Mouse (Mus musculus) stomach, embryonic 14.5 days (tissue): ENCODE data around the gene Pipox. TPM values are rescaled to one million over a fixed set of nuclear protein-coding genes. Genes with fewer than 3 reads are reported as not detected.

Experiments used
- ATAC-seq: fragments of 200-750 bp; cut with Nextera tagmentation; 2 replicates; pipeline ENCODE4 v1.8.0; 2017; ENCODE audit warnings: low read depth, moderate TSS enrichment; ENCODE audit not compliant: insufficient number of reproducible peaks, insufficient read depth, low FRiP score
- H3K27ac ChIP-seq: fragments of 300-500 bp; sonication (generic); 2 replicates; pipeline ENCODE4 v1.5.1; 2014; ENCODE audit warnings: mild to moderate bottlenecking, low read length, moderate library complexity, mixed read lengths
- H3K27me3 ChIP-seq: fragments of 300-500 bp; sonication (generic); 2 replicates; pipeline ENCODE4 v1.6.1; 2014; ENCODE audit warnings: low read length, control low read depth, mixed read lengths; ENCODE audit not compliant: control insufficient read depth, insufficient read depth
- H3K36me3 ChIP-seq: fragments of 300-500 bp; sonication (generic); 2 replicates; pipeline ENCODE4 v1.6.1; 2014; ENCODE audit warnings: mild to moderate bottlenecking, control low read depth, low read length, moderate library complexity, mixed read lengths; ENCODE audit not compliant: control insufficient read depth, insufficient read depth
- H3K4me1 ChIP-seq: fragments of 300-500 bp; sonication (generic); 2 replicates; pipeline ENCODE4 v1.6.1; 2014; ENCODE audit warnings: low read length, control low read depth, mixed read lengths; ENCODE audit not compliant: control insufficient read depth, insufficient read depth
- H3K4me2 ChIP-seq: fragments of 300-500 bp; sonication (generic); replicated peaks from 2 replicates; pipeline ENCODE4 v1.6.1; 2014; ENCODE audit warnings: low read depth, low read length, control low read depth
- H3K4me3 ChIP-seq: fragments of 300-500 bp; sonication (generic); 2 replicates; pipeline ENCODE4 v1.5.1; 2014; ENCODE audit warnings: low read depth, low read length, control low read depth
- H3K9ac ChIP-seq: fragments of 300-500 bp; sonication (generic); replicated peaks from 2 replicates; pipeline ENCODE4 v1.6.1; 2014; ENCODE audit warnings: low read depth, mild to moderate bottlenecking, control low read depth, low read length, moderate library complexity, mixed read lengths
- H3K9me3 ChIP-seq: fragments of 300-500 bp; sonication (generic); 2 replicates; pipeline ENCODE4 v1.6.1; 2016; ENCODE audit warnings: low read depth, low read length, control low read depth; ENCODE audit not compliant: control insufficient read depth
- WGBS: fragments of 180-500 bp; shearing (Covaris S2); extraction: QIAGEN DNeasy Blood & Tissue Kit; methylation state at CpG from one replicate; pipeline ENCODE4 v1.1.7; 2014; 5-methylcytosine and 5-hydroxymethylcytosine counted together
- polyA plus RNA-seq: library from polyadenylated mRNA; unstranded; fragments of >200 nt; fragmentation: Nextera tagmentation; extraction: Ambion mirVana; gene quantifications from 2 replicates; pipeline ENCODE4 v1.2.1, GENCODE M21; 2014

The Pipox gene
- polyA plus RNA-seq, 1 experiment from 2014 or later, result 13.4 TPM

GRCm38 (mm10) chr11:77884524-77885245 is 9.2 kb downstream of the Pipox start:
- H3K9ac ChIP-seq, result no peak overlapping the region
- H3K27me3 ChIP-seq, result no peaks in the 10 kb centered on the region
- H3K27ac ChIP-seq, result no peak overlapping the region
- 43% methylated on average over 10 of the region's 10 CpGs for WGBS
- H3K4me2 ChIP-seq, result no peak overlapping the region
- H3K4me3 ChIP-seq, result no peak overlapping the region
- peak; percentile 60 for ATAC-seq
- H3K36me3 ChIP-seq, result no peaks in the 10 kb centered on the region
- peaks cover 15% of the 10 kb centered on the region; the same call in 1 of the 2 replicates for H3K4me1 ChIP-seq
- H3K9me3 ChIP-seq, result no peaks in the 10 kb centered on the region

GRCm38 (mm10) chr11:77876760-77877148 is 17.1 kb downstream of the Pipox start:
- no peak overlapping the region for H3K4me3 ChIP-seq
- H3K36me3 ChIP-seq, result no peaks in the 10 kb centered on the region
- no peak overlapping the region for H3K4me2 ChIP-seq
- H3K27ac ChIP-seq, result no peak overlapping the region
- no peaks in the 10 kb centered on the region for H3K27me3 ChIP-seq
- H3K4me1 ChIP-seq, result peaks cover 9% of the 10 kb centered on the region; the same call in 1 of the 2 replicates
- 44% methylated on average over 11 of the region's 11 CpGs for WGBS
- ATAC-seq, result no peak
- no peak overlapping the region for H3K9ac ChIP-seq
- H3K9me3 ChIP-seq, result no peaks in the 10 kb centered on the region

- no peaks in the 10 kb centered on the region for H3K27me3 ChIP-seq
- no peak overlapping the region for H3K4me2 ChIP-seq
- H3K9ac ChIP-seq, result no peak overlapping the region
- H3K4me1 ChIP-seq, result peaks cover 9% of the 10 kb centered on the region; the same call in 1 of the 2 replicates
- no peaks in the 10 kb centered on the region for H3K36me3 ChIP-seq
- no peak overlapping the region for H3K27ac ChIP-seq
- WGBS, result 59% methylated on average over 26 of the region's 26 CpGs
- ATAC-seq, result 0 out of 2 replicates have a peak, but pooled peaks have one; percentile 33
- no peaks in the 10 kb centered on the region for H3K9me3 ChIP-seq
- H3K4me3 ChIP-seq, result no peak overlapping the region
Observed at GRCm38 (mm10) chr11:77875847-77876759, 17.8 kb downstream of the Pipox start.

DNA sequence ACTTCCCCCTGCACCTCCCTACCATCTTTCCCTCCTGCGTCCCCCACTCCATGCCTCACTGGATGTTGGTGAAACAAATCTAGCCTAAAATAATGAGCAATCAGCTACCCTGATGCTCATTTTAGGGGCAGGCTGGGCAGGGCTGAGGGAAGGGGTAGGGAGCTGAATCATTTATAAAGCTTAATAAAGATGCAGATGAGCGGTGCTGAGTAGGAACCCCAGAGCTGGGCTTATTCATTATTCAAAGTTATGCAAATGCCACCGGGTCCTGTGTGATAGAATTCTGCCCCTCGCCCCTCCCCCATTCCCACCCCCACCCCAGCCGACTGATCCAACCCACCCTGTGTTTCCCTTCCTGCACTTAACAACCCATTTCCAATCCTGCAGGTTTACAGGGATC is 18.6 kb downstream of the Pipox start:
- 64% methylated on average over 5 of the region's 5 CpGs for WGBS
- peaks cover 9% of the 10 kb centered on the region; the same call in 1 of the 2 replicates for H3K4me1 ChIP-seq
- H3K9me3 ChIP-seq, result no peaks in the 10 kb centered on the region
- ATAC-seq, result no peak
- no peak overlapping the region for H3K9ac ChIP-seq
- no peaks in the 10 kb centered on the region for H3K27me3 ChIP-seq
- no peaks in the 10 kb centered on the region for H3K36me3 ChIP-seq
- no peak overlapping the region for H3K4me2 ChIP-seq
- H3K27ac ChIP-seq, result no peak overlapping the region
- H3K4me3 ChIP-seq, result no peak overlapping the region

DNA sequence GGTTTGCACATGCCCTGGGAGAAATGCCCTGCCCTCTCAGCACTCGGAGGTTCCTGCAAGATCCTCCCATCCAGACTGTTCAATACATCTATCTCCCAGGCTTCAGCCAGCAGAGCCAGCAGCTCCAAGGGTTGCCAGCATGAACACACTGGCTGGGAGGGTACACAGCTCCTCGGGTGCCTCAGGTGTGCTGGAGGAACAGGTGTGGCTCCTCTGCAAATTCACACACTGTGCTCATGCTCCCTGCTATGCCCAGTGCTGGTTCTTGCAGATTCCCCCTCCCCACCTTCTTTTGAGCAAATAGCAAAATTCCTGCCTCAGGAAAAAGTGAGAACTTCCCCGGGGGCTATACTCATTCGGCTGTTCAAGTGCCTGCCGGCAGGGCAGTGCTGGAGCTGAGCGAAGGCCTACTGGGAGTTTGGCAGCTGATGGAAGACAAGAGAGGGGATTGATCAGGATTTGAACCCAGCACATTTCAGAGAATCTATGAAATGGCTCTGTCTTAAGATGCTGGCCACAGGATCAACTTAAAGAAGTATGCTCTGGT is 19.1 kb downstream of the Pipox start:
- 0 out of 2 replicates have a peak, but pooled peaks have one; percentile 61 for ATAC-seq
- no peaks in the 10 kb centered on the region for H3K36me3 ChIP-seq

GRCm38 (mm10) chr11:77873116-77873515 is 20.8 kb downstream of the Pipox start:
- no peaks in the 10 kb centered on the region for H3K36me3 ChIP-seq
- no peak overlapping the region for H3K4me2 ChIP-seq
- H3K9me3 ChIP-seq, result no peaks in the 10 kb centered on the region
- no peak overlapping the region for H3K27ac ChIP-seq
- no peak overlapping the region for H3K9ac ChIP-seq
- WGBS, result 44% methylated on average over 3 of the region's 3 CpGs
- H3K4me1 ChIP-seq, result peaks cover 9% of the 10 kb centered on the region; the same call in 1 of the 2 replicates
- H3K27me3 ChIP-seq, result no peaks in the 10 kb centered on the region
- no peak overlapping the region for H3K4me3 ChIP-seq
- no peak for ATAC-seq

More for the DNA sequence above, 19.1 kb downstream of the Pipox start:
- H3K4me2 ChIP-seq, result no peak overlapping the region
- H3K4me3 ChIP-seq, result no peak overlapping the region
- no peaks in the 10 kb centered on the region for H3K27me3 ChIP-seq
- H3K27ac ChIP-seq, result no peak overlapping the region
- 62% methylated on average over 6 of the region's 6 CpGs for WGBS
- no peak overlapping the region for H3K9ac ChIP-seq
- H3K9me3 ChIP-seq, result no peaks in the 10 kb centered on the region
- H3K4me1 ChIP-seq, result peaks cover 9% of the 10 kb centered on the region; the same call in 1 of the 2 replicates

DNA sequence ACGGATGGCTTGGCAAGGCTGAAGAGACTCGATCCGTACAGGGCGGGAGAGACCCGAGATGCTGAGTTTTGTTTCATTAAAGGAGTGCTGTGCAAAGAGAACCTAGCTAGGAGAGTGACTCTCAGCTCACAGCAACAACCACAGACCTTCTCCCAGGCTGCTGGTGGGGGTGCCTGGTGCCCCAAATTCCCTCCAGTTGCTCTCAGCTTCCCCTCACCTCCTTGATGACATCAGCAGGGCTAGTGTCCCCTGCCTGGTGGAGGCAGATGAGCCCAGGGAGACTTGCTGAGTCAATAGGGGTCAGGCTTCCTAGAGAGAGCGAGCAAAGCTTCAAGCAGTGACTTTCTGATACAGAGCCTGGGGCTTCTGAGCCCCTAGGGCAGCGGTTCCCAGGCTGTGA is 21.2 kb downstream of the Pipox start:
- H3K4me2 ChIP-seq, result no peak overlapping the region

DNA sequence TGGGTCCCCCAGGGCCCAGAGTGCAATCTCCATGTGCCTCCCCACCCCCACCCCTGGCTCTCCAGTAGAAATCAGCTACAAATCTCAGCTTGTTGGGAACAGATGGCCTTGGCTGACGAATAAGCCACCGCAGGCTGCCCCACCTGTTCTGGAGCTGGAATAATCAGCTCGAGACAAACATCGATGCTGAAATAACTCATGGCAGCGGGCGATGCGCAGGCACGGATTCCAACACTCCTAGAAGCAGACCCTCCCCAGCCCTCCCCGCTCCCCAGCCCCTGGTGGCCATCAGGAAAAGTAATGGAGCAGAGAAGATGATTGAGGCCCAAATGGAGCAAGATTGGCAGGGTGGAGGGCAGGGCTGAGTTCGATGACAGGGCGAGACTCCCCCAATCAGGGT is 21.7 kb downstream of the Pipox start:
- ATAC-seq, result no peak
- H3K4me2 ChIP-seq, result 0 out of 2 replicates have a peak overlapping the region, but pooled peaks have one; percentile 0
- H3K36me3 ChIP-seq, result no peaks in the 10 kb centered on the region
- no peak overlapping the region for H3K27ac ChIP-seq
- H3K9ac ChIP-seq, result no peak overlapping the region
- H3K9me3 ChIP-seq, result no peaks in the 10 kb centered on the region
- no peaks in the 10 kb centered on the region for H3K27me3 ChIP-seq
- 2% methylated on average over 11 of the region's 11 CpGs for WGBS
- H3K4me1 ChIP-seq, result peaks cover 17% of the 10 kb centered on the region; the same call in 1 of the 2 replicates
- H3K4me3 ChIP-seq, result no peak overlapping the region

More for the DNA sequence above, 21.2 kb downstream of the Pipox start:
- Histone ChIP-seq H3K9ac (no peak overlapping the region), H3K27me3 (no peaks in the 10 kb centered on the region), H3K4me1 (peaks cover 12% of the 10 kb centered on the region; the same call in 1 of the 2 replicates), H3K9me3 (no peaks in the 10 kb centered on the region), H3K4me3 (no peak overlapping the region), H3K27ac (no peak overlapping the region), H3K36me3 (no peaks in the 10 kb centered on the region)
- 12% methylated on average over 7 of the region's 7 CpGs for WGBS
- ATAC-seq, result no peak
